Mouse (Mus musculus) Muller cell, postnatal 12 days (primary cell): Measurements from ENCODE around the gene Tmf1.

Experiments used
- DNase-seq: peaks from one replicate; pipeline ENCODE4 v3.0.0-alpha.2; 2015; ENCODE audit errors: inconsistent ontology term

The Tmf1 gene

DNA sequence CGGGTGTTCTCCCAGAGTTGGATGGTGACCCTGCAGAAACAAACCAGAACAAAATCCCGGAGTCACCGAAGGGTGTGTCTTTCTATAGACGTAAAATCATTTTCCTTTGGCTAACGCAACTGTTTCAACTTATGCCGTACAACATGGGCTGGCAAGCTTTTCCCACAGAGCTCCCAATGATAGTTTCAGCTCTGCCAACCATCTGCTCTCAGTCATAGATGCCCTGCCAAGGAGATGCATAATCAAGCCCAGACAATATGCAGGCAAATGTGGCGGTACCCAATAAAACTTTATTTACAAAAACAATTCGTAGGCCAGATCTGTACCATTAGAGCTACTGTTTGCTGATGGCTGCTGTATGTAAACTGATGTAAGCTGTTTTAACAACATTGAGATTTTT is 66.7 kb downstream of the Tmf1 start:
- DNase-seq: no peak

DNA sequence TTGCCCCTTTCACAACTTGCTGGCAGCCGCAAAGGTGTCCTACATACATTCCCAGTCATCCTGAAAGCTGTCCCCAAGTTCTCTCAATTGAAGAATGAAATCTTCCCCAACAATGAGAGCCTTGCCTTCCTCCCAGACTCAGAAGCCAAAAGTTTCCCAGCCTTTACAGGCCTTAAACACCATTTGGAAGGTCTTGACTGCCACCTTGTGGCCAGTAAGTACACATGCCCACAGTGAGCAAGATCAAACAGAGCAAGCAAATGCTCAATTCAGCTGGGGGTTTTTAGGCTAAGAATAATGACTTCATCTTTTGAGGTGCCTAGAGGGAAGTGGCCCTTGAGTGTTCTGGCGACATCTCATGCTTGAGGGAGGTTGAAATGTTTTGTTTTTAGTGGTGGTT is 72.1 kb downstream of the Tmf1 start:
- peak; percentile 53 for DNase-seq

DNA sequence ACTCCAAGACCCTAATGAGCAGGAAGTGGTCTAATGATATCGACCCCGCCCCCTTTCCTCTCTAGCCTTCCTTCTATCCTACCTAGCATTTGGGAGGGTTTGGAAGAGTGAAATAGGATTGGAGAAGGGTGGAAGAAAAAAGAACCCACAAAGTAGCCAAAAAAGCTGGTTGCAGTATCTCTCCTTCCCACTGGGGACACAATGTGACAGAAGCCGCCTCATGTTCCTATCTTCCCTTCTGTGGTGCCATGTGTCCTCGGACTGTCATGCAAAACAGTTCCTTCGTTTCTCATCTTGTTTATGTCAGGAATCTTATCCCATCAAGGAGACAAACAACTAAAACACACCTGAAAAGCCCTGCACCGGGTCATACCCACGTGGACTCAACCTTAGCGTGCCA is 72.8 kb downstream of the Tmf1 start:
- no peak for DNase-seq

DNA sequence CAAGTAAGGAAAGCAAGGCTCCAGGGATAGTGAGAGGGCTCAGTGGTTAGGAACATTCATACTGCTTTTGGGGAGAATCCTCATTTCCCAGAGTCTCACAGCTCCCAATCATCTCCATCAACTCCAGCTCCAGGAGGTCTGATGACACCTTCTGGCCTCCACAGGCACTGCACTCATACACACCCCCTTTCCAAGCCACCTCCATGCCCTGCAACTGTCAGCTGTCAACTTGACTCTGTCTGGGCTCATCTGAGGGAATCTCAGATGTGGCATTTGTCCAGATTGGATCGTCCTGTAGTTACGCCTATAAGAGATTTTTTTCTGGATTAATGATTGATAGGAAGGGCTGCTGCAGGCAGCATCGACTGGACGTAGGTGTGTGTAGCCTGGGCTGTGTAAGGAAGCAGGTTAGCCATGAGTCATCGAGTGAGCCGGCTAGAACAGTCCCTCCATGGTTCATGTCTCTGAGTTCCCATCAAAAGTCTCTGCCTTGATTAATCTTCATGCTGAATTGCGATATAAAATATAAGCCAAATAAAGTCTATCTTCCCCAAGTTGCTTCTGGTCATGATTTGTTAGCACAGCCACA is 74.6 kb downstream of the Tmf1 start:
- DNase-seq: no peak
